Mouse (Mus musculus) spleen, adult 12 weeks (tissue): ENCODE data around the gene Nup160.
A peak's percentile ranks its signal among the peaks of the same experiment; 100 is the strongest.

Experiments used
- DNase-seq: peaks from one replicate; pipeline ENCODE4 v3.0.0; 2022; ENCODE audit warnings: low spot score

Nup160 gene

DNA sequence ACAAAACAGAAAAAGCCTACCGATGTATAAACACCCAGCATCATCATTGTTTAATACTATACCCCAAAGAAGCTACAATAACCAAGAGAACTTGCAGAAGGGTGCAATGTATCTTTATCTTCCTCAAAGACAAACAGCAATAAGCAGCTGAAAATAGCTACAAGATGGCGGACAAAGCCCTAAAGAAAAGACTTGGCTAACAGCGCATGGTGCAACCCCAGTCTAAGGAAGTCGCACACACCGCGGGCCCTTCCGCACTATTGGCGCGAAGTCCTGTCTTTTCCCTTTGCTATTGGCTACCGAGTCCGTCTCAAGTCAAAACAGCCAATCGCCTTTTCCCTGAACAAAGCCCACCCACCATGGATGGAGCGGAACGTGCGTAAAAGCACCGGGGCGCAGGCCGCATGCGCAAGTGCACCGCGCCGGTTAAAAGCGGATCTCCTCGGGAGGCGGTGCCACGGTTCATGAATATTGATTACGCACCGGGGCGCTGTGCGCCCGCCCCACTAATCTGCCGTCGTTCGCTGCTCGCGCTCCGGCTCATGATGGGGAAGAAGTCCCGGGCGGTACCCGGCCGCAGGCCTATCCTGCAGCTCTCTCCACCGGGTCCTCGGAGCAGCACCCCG, 68.2 kb downstream of the Nup160 start, which contains the start of gene Fnbp4:
Gene Fnbp4, plus strand, starts transcription at position 318 of the 626 bp plus-strand sequence.
- peak; percentile 96 for DNase-seq

DNA sequence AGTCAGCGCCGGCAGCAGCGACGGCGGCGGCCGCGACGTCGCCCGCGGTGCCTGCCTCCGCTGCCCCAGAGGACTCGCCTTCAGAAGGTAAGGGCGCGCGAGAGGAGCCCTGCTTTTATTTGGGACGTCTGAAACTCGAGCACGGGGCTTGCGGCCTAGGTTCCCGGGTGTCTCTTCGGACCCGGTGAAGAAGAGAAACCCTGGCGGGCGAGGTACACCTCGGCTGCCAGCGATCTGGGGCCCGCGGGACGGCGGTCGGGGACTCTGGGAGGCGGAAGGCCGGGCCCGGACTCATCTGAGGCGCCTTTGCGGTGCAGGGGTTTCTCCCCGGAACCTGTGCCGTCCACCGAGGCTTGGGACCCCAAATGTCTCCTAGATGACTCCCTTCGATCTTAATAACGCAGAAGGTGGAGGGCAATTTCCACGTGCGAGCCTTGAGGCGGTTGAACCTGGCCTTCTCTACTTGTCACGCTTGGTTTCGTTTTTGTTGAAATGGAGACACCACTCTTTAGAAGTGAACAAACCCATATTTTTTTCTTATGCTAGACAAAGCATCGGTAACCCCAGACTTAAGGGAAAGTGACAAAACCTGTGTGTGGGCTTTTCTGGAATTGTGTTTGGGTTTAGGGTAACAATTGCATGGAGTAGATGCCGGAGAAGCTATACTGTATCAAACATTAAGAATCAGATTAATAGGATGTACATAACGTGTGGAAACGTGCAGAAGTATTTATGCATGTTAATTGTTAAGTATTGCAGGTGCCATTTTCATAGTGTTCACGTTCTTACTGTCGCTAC, 68.9 kb downstream of the Nup160 start:
- DNase-seq: no peak

DNA sequence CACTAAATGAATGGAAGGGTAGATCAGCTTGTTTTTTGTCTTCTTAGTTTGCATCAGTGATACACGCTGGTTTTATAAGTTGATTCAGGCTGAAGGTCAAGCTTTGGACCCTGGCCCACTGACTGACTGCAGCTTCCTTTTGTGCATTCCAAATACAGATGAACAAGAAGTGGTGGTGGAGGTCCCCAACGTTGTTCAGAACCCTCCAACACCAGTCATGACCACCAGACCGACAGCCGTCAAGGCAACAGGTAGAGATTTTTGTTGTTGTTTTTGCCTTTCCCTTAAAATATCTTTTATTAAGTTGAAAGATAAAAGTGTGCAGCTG, 69.5 kb downstream of the Nup160 start:
- DNase-seq: no peak

DNA sequence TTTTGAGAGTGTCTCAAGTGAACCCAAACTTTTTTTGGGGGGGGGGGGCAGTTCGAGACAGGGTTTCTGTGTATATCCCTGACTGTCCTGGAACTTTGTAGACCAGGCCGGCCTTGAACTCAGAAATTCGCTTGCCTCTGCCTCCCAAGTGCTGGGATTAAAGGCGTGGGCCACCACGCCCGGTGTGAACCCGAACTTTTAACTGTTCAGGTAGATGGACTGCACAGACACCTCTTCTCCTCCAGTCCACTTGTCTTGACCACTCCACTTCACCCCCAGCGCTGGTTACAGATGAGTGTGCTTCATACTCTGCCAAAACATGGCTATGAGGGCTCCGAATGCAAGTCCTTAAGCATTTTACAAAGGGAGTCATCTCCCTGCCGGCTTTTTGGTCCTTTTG, 70.1 kb downstream of the Nup160 start:
- DNase-seq: no peak

DNA sequence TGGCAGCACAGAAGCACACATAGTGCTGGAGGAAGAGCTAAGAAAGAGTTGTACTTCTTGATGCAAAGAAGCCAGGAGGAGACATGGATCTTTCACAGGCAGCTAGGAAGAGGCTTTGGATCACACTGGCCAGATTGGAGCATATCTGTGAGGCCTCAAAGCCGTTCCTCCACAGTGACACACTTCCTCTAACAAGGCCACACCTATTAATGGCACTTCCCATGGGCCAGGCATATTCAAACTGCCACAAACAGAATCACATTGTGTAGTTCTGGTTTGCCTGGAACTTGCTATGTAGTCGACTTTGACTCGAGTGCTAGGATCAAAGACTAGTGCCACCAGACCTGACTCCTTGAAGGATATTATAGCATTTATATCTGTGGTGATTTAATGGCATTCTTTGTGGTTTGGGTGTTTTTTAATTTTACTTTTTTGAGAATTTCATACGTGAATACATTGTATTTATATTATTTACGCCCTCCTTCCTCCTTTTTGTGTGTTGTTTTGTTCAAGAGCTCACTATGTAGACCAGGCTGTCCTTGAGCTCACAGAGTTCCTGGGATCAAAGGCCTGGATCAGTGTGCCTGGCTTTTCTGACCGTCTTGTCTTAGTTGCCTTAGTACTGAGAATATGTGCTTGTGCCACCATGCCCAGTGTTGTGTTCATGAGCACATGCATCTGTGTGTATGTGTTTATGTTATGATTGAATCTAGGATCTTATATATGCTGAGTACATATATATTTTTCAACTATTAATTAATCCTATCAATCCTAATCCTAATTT, 72.9 kb downstream of the Nup160 start:
- DNase-seq: no peak

DNA sequence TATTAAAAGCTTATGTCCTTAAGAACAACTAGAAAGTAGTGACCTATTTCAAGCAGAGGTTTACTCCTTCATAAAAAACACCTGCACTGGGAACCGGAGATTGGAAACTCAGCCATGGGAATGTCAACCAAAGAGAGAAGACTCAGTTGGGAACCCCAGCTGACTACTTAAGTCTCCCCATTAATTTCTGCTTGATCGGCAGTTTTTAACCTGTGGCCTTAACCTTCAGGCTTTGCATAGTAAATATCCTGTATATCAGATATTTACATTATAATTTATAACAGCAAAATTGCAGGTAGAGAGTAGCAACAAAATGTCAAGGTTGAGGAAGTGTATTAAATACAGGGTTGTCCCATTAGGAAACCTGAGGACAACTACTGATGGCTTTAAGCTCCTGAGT, 76.5 kb downstream of the Nup160 start:
- no peak for DNase-seq

DNA sequence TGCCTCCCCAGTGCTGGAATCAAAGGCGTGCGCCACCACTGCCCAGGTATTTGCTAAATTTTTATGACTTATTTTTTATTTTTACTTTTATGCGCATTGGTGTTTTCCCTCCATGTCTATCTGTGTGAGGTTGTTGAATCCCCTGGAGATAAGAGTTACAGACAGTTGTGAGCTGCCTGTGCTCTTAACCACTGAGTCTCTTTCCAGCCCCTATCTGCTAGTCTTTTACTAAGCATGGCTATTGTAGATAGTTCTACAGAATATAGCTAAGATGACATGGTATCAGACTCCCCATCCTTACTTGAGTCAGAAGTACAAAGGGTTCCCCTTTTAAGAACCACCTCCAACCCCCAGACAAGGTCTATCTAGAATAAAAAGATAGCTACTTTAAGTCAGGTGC, 77.2 kb downstream of the Nup160 start:
- no peak for DNase-seq

DNA sequence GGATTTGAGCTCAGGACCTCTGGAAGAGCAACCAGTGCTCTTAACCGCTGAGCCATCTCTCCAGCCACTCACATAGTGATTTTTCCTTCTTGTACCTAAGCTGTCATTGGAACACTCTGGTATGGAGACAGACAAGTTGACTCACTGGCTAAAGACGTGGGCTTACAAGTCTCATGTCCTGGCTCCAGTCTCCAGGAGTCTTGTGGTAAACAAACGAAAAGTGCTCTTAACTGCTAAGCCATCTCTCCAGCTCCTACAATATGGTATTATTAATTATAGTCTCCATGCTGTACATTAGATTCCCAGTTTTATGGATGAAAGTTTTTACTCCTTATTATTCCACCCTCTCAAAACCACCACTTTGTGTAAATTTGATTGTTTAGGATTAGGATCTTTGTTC, 88.1 kb downstream of the Nup160 start:
- DNase-seq: no peak

DNA sequence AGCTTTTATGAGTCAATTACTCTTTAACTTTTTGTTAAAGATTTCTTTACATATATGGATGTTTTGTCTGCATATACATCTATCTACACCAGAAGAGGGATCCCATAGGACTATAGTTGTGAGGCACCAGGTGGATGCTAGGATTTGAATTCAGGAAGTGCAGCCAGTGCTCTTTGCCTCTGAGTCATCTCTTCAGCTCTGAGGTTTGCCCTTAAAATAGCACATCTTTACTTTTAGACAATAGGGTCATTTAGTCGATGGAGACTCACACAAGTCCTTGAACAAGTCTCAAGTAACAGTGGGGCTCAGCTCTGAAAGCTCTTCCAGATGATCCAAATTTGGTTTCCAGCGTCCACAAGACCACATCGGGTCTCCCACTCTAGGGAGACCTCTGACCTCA, 104.3 kb downstream of the Nup160 start:
- no peak for DNase-seq

DNA sequence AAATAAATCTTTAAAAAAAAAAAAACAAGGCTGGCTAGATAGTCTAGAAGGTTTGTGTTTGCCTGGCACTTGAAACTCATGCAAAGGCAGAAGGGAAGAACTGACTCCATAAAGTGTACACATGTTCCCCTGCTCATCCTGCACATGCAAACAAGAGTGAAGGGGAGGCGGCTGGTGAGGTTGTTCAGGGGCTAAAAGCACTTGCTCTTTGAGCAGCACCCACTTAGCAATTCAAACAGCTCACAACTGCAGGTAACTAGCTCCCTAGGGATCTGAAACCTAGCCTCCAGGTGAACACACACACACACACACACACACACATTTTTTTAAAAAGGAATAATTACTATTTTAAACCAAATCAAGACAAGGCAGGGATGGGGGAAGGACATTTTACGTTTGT, 104.9 kb downstream of the Nup160 start:
- DNase-seq: no peak

DNA sequence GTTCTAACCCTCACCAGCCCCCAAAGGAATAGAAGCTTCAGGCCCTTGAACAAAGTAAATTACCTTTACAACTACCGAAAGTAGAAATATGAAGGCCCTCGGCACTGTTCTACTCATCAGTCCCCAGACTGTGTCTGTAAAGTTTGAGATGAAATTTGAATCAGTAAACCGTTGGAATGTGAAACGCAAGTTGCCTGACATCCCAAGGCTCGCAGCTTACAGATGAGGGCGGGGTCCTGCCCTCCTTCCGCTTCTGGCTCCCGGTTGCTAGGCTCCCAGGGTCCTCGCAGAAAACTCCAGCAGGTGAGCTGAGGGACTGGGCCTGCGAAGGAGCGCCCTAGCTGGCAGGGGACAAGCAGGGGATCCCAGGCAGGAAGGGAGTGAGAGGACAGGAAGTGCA, 105.4 kb downstream of the Nup160 start, which contains the start of gene Agbl2:
Gene Agbl2, plus strand, starts transcription at position 270 of the 400 bp plus-strand sequence.
- no peak for DNase-seq

DNA sequence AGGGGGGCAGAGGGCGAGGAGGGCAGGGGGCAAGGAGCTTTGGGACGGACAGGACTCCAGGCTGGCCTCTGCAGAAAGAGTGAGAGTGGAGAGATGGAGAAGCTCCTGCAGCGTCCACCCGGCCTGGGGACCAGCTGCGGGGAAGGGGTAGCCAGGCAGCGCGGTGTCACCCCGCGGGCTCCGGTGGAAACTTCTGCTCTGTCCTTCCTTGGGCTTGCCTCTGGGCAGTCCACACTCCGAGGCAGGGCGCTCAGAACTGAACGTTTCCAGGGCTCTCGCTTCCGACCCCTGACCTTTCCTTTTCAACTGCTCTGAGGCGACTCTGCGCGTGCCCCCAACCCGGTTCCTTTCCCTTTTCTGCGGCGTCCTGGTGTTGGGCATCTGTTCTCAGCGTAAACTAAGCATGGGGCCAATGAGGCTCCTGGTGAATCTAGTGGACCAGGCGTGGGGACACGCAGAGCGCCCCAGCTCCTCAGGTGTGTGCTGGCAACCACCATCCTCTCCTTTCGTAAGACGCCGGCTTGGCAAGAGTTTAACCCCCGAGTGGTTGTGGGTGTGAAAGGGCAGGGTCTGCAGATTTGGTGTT, 106.0 kb downstream of the Nup160 start:
- no peak for DNase-seq
